Comparison of ENCODE assay signal across 20 mouse cellular contexts in the genomic region with DNA sequence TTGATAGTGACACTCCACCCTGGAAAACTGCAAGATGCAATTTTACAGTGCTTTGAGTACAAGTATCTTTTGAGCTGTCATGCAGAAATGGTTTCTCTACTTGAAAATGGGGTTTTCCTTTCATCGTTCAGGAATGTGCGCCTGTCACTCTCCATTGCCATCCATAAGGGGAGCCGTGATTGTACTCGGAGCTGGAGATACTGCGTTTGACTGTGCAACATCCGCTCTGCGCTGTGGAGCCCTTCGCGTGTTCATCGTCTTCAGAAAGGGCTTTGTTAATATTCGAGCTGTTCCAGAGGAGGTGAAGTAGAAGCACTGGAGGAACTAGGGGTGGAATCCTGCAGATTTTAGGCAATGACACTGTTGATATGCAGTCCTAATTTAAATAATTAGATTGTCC.
A peak's percentile ranks its signal among the peaks of the same experiment; 100 is the strongest.
DNase-seq lines count a peak whose midpoint lies in the region; ATAC-seq and TF ChIP-seq lines count a peak whose summit lies in the region.
"Had no signal": no experiment of that assay in that cellular context is flagged by ENCODE, and none has a peak within 500 bp of the region (broad histone marks: within the 10 kb centered on the region; RNA-seq: fewer than 3 reads in every experiment).

No protein-coding gene starts in this region.

- no peak overlapping the region for H3K4me2 ChIP-seq in forebrain, embryonic 12.5 days
- no peak overlapping the region for H3K4me2 ChIP-seq in forebrain, embryonic 11.5 days (ENCODE audit: low read depth, low read length, severe bottlenecking)
- H3K4me2 ChIP-seq in hindbrain, postnatal 0 days (ENCODE audit: low read depth, low read length) = no peak overlapping the region
- no peak overlapping the region for H3K4me2 ChIP-seq in hindbrain, embryonic 13.5 days
- H3K4me2 ChIP-seq in forebrain, embryonic 16.5 days (ENCODE audit: low read length) = no peak overlapping the region
- peak overlapping the region; percentile 6; the same call in 1 of the 2 replicates for H3K4me2 ChIP-seq in midbrain, postnatal 0 days (ENCODE audit: low read depth, low read length, poor library complexity, severe bottlenecking)
- no peak overlapping the region for H3K4me2 ChIP-seq in liver, embryonic 12.5 days
- H3K4me2 ChIP-seq: heart, embryonic 13.5 days had no signal

- no peak overlapping the region for H3K27ac ChIP-seq in forebrain, embryonic 12.5 days
- no peak overlapping the region for H3K27ac ChIP-seq in forebrain, embryonic 11.5 days (ENCODE audit: low read depth, low read length)
- H3K27ac ChIP-seq in hindbrain, postnatal 0 days = no peak overlapping the region
- H3K27ac ChIP-seq in hindbrain, embryonic 13.5 days = no peak overlapping the region
- H3K27ac ChIP-seq in forebrain, embryonic 16.5 days (ENCODE audit: low read length) = 0 out of 2 replicates have a peak overlapping the region, but pooled peaks have one; percentile 23
- H3K27ac ChIP-seq in midbrain, postnatal 0 days (ENCODE audit: low read depth, low read length) = no peak overlapping the region
- H3K27ac ChIP-seq in liver, embryonic 12.5 days = no peak overlapping the region
- H3K27ac ChIP-seq: embryonic facial prominence, embryonic 10.5 days; gastrocnemius, adult 2 months; heart, embryonic 13.5 days had no signal

- no peaks in the 10 kb centered on the region for H3K4me1 ChIP-seq in forebrain, embryonic 12.5 days
- no peaks in the 10 kb centered on the region for H3K4me1 ChIP-seq in forebrain, embryonic 11.5 days (replicated peaks; ENCODE audit: control insufficient read depth, insufficient read depth, low read length)
- H3K4me1 ChIP-seq in hindbrain, postnatal 0 days (ENCODE audit: insufficient read depth, low read length) = no peaks in the 10 kb centered on the region
- no peaks in the 10 kb centered on the region for H3K4me1 ChIP-seq in hindbrain, embryonic 13.5 days (replicated peaks)
- no peaks in the 10 kb centered on the region for H3K4me1 ChIP-seq in forebrain, embryonic 16.5 days (replicated peaks; ENCODE audit: control insufficient read depth, insufficient read depth, low read length)
- no peaks in the 10 kb centered on the region for H3K4me1 ChIP-seq in midbrain, postnatal 0 days (ENCODE audit: insufficient read depth, low read length)
- no peaks in the 10 kb centered on the region for H3K4me1 ChIP-seq in liver, embryonic 12.5 days
- H3K4me1 ChIP-seq: embryonic facial prominence, embryonic 10.5 days; heart, embryonic 13.5 days had no signal

- no peak overlapping the region for H3K4me3 ChIP-seq in forebrain, embryonic 12.5 days (replicated peaks)
- H3K4me3 ChIP-seq in forebrain, embryonic 11.5 days (ENCODE audit: low read depth, low read length) = no peak overlapping the region
- H3K4me3 ChIP-seq in hindbrain, postnatal 0 days (ENCODE audit: low read length) = no peak overlapping the region
- H3K4me3 ChIP-seq in hindbrain, embryonic 13.5 days = no peak overlapping the region
- H3K4me3 ChIP-seq in forebrain, embryonic 16.5 days (replicated peaks; ENCODE audit: low read length) = no peak overlapping the region
- no peak overlapping the region for H3K4me3 ChIP-seq in midbrain, postnatal 0 days (ENCODE audit: low read depth, low read length)
- H3K4me3 ChIP-seq in liver, embryonic 12.5 days = no peak overlapping the region
- H3K4me3 ChIP-seq: embryonic facial prominence, embryonic 10.5 days; gastrocnemius, adult 2 months; heart, embryonic 13.5 days had no signal

- H3K27me3 ChIP-seq in forebrain, embryonic 12.5 days = no peaks in the 10 kb centered on the region
- no peaks in the 10 kb centered on the region for H3K27me3 ChIP-seq in forebrain, embryonic 11.5 days (ENCODE audit: control insufficient read depth, insufficient read depth, low read length)
- H3K27me3 ChIP-seq in hindbrain, postnatal 0 days (ENCODE audit: insufficient read depth, low read length) = no peaks in the 10 kb centered on the region
- H3K27me3 ChIP-seq in hindbrain, embryonic 13.5 days = no peaks in the 10 kb centered on the region
- H3K27me3 ChIP-seq in forebrain, embryonic 16.5 days (replicated peaks; ENCODE audit: control insufficient read depth, insufficient read depth, low read length) = no peaks in the 10 kb centered on the region
- no peaks in the 10 kb centered on the region for H3K27me3 ChIP-seq in midbrain, postnatal 0 days (ENCODE audit: insufficient read depth, low read length)
- no peaks in the 10 kb centered on the region for H3K27me3 ChIP-seq in liver, embryonic 12.5 days (replicated peaks)
- H3K27me3 ChIP-seq: heart, embryonic 13.5 days had no signal

- 82% methylated on average over 11 of the region's 11 CpGs for WGBS in forebrain, embryonic 12.5 days
- WGBS in forebrain, embryonic 11.5 days = 87% methylated on average over 11 of the region's 11 CpGs
- 85% methylated on average over 11 of the region's 11 CpGs for WGBS in hindbrain, postnatal 0 days
- WGBS in hindbrain, embryonic 13.5 days = 76% methylated on average over 11 of the region's 11 CpGs
- WGBS in forebrain, embryonic 16.5 days = 80% methylated on average over 11 of the region's 11 CpGs
- 63% methylated on average over 11 of the region's 11 CpGs for WGBS in midbrain, postnatal 0 days
- WGBS in liver, embryonic 12.5 days (ENCODE audit: insufficient replicate concordance) = 81% methylated on average over 11 of the region's 11 CpGs

- H3K36me3 ChIP-seq in forebrain, embryonic 12.5 days (replicated peaks) = no peaks in the 10 kb centered on the region
- H3K36me3 ChIP-seq in forebrain, embryonic 11.5 days (ENCODE audit: control insufficient read depth, insufficient read depth, low read length) = no peaks in the 10 kb centered on the region
- no peaks in the 10 kb centered on the region for H3K36me3 ChIP-seq in hindbrain, postnatal 0 days (ENCODE audit: insufficient read depth, low read length)
- no peaks in the 10 kb centered on the region for H3K36me3 ChIP-seq in hindbrain, embryonic 13.5 days
- H3K36me3 ChIP-seq in forebrain, embryonic 16.5 days (ENCODE audit: control insufficient read depth, insufficient read depth) = no peaks in the 10 kb centered on the region
- H3K36me3 ChIP-seq in midbrain, postnatal 0 days (ENCODE audit: insufficient read depth, low read length) = no peaks in the 10 kb centered on the region
- H3K36me3 ChIP-seq in liver, embryonic 12.5 days = no peaks in the 10 kb centered on the region
- H3K36me3 ChIP-seq: embryonic facial prominence, embryonic 10.5 days; G1E; heart, embryonic 13.5 days had no signal

- DNase-seq in forebrain, embryonic 11.5 days (ENCODE audit: low spot score) = no peak
- DNase-seq in hindbrain, postnatal 0 days (ENCODE audit: low spot score) = peak; percentile 12
- DNase-seq in midbrain, postnatal 0 days (ENCODE audit: low spot score) = no peak
- DNase-seq in kidney, adult 8-10 months = no peak
- DNase-seq: adrenal gland, postnatal 14 days; B cell, adult 2 months; cerebellum, adult 18-20 months; cerebellum, postnatal 10 days; gastrocnemius, adult 2 months; gastrocnemius, postnatal 25 days; heart, postnatal 36 days had no signal

- H3K9ac ChIP-seq in forebrain, embryonic 12.5 days = no peak overlapping the region
- no peak overlapping the region for H3K9ac ChIP-seq in forebrain, embryonic 11.5 days (ENCODE audit: low read length)
- no peak overlapping the region for H3K9ac ChIP-seq in hindbrain, postnatal 0 days (replicated peaks; ENCODE audit: low read length)
- no peak overlapping the region for H3K9ac ChIP-seq in hindbrain, embryonic 13.5 days
- H3K9ac ChIP-seq in forebrain, embryonic 16.5 days (replicated peaks; ENCODE audit: low read depth, low read length) = no peak overlapping the region
- H3K9ac ChIP-seq in midbrain, postnatal 0 days (replicated peaks; ENCODE audit: low read length, poor library complexity, severe bottlenecking) = no peak overlapping the region
- H3K9ac ChIP-seq in liver, embryonic 12.5 days = no peak overlapping the region
- H3K9ac ChIP-seq: heart, embryonic 13.5 days had no signal

- H3K9me3 ChIP-seq in forebrain, embryonic 12.5 days = no peaks in the 10 kb centered on the region
- no peaks in the 10 kb centered on the region for H3K9me3 ChIP-seq in forebrain, embryonic 11.5 days (ENCODE audit: control insufficient read depth, low read length)
- H3K9me3 ChIP-seq in hindbrain, postnatal 0 days (ENCODE audit: low read length) = no peaks in the 10 kb centered on the region
- no peaks in the 10 kb centered on the region for H3K9me3 ChIP-seq in hindbrain, embryonic 13.5 days
- H3K9me3 ChIP-seq in forebrain, embryonic 16.5 days (ENCODE audit: control insufficient read depth, low read length) = no peaks in the 10 kb centered on the region
- no peaks in the 10 kb centered on the region for H3K9me3 ChIP-seq in midbrain, postnatal 0 days (ENCODE audit: low read length)
- H3K9me3 ChIP-seq in liver, embryonic 12.5 days (replicated peaks) = no peaks in the 10 kb centered on the region
- H3K9me3 ChIP-seq: embryonic facial prominence, embryonic 10.5 days; heart, embryonic 13.5 days had no signal

- ATAC-seq in forebrain, embryonic 12.5 days (ENCODE audit: low FRiP score) = 0 out of 2 replicates have a peak, but pooled peaks have one; percentile 36
- no peak for ATAC-seq in forebrain, embryonic 11.5 days (replicated peaks; ENCODE audit: low FRiP score)
- ATAC-seq in hindbrain, postnatal 0 days = no peak
- no peak for ATAC-seq in hindbrain, embryonic 13.5 days (ENCODE audit: low FRiP score)
- ATAC-seq in forebrain, embryonic 16.5 days = no peak
- ATAC-seq in midbrain, postnatal 0 days (ENCODE audit: low FRiP score) = no peak
- ATAC-seq in liver, embryonic 12.5 days = no peak
- ATAC-seq: CD4-positive, CD25-positive, alpha-beta regulatory T cell, adult 4 months; intestine, embryonic 16.5 days had no signal

- no peak for TF ChIP-seq CTCF in hindbrain, postnatal 0 days (IDR thresholded peaks at IDR 0.05; ENCODE audit: low read depth)
- no peak for TF ChIP-seq CTCF in midbrain, postnatal 0 days (IDR thresholded peaks at IDR 0.05)
